Mouse (Mus musculus) midbrain, postnatal 0 days (tissue): ENCODE data around the gene Vapb. TPM values are rescaled to one million over a fixed set of nuclear protein-coding genes. Genes with fewer than 3 reads are reported as not detected.
A peak's percentile ranks its signal among the peaks of the same experiment; 100 is the strongest.

Experiments used
- ATAC-seq: fragments of 200-750 bp; cut with Nextera tagmentation; 2 replicates; pipeline ENCODE4 v1.8.0; 2017; ENCODE audit warnings: moderate number of reproducible peaks, mild to moderate bottlenecking, moderate TSS enrichment, moderate library complexity; ENCODE audit not compliant: low FRiP score
- DNase-seq: peaks from one replicate; pipeline ENCODE4 v3.0.0-alpha.2; 2015; ENCODE audit warnings: low spot score
- H3K27ac ChIP-seq: fragments of 300-500 bp; sonication (generic); 2 replicates; pipeline ENCODE4 v1.5.1; 2014; ENCODE audit warnings: low read depth, mild to moderate bottlenecking, low read length, mixed read lengths
- H3K27me3 ChIP-seq: fragments of 300-500 bp; sonication (generic); 2 replicates; pipeline ENCODE4 v1.6.1; 2014; ENCODE audit warnings: low read length, control low read depth, mixed read lengths; ENCODE audit not compliant: insufficient read depth
- H3K36me3 ChIP-seq: fragments of 300-500 bp; sonication (generic); 2 replicates; pipeline ENCODE4 v1.6.1; 2014; ENCODE audit warnings: low read length, control low read depth, mixed read lengths; ENCODE audit not compliant: insufficient read depth
- H3K4me1 ChIP-seq: fragments of 300-500 bp; sonication (generic); 2 replicates; pipeline ENCODE4 v1.6.1; 2014; ENCODE audit warnings: mild to moderate bottlenecking, control low read depth, antibody characterized with exemption, low read length, mixed read lengths; ENCODE audit not compliant: insufficient read depth
- H3K4me2 ChIP-seq: fragments of 300-500 bp; sonication (generic); 2 replicates; pipeline ENCODE4 v1.6.1; 2014; ENCODE audit warnings: low read depth, mild to moderate bottlenecking, low read length, mixed read lengths; ENCODE audit not compliant: poor library complexity, severe bottlenecking
- H3K4me3 ChIP-seq: fragments of 300-500 bp; sonication (generic); 2 replicates; pipeline ENCODE4 v1.5.1; 2014; ENCODE audit warnings: low read depth, mild to moderate bottlenecking, low read length, moderate library complexity
- H3K9ac ChIP-seq: fragments of 300-500 bp; sonication (generic); replicated peaks from 2 replicates; pipeline ENCODE4 v1.6.1; 2014; ENCODE audit warnings: mild to moderate bottlenecking, low read length, moderate library complexity, mixed read lengths; ENCODE audit not compliant: poor library complexity, severe bottlenecking
- H3K9me3 ChIP-seq: fragments of 300-500 bp; sonication (generic); 2 replicates; pipeline ENCODE4 v1.6.1; 2016; ENCODE audit warnings: low read length, control low read depth
- CTCF ChIP-seq: IDR thresholded peaks from 2 replicates; pipeline ENCODE4 v1.5.1; 2016; ENCODE audit warnings: antibody characterized with exemption, mild to moderate bottlenecking
- WGBS: fragments of 180-500 bp; shearing (Covaris S2); extraction: QIAGEN DNeasy Blood & Tissue Kit; methylation state at CpG from one replicate; pipeline ENCODE4 v1.1.7; 2014; 5-methylcytosine and 5-hydroxymethylcytosine counted together
- microRNA-seq: library from miRNA; unstranded; fragments of <30 nt; microRNA quantifications from one replicate; pipeline ENCODE4, GENCODE M21; 2016; ENCODE audit warnings: borderline number of aligned reads
- polyA plus RNA-seq: library from polyadenylated mRNA; unstranded; fragments of >200 nt; fragmentation: Nextera tagmentation; extraction: Ambion mirVana; gene quantifications from 2 replicates; pipeline ENCODE4 v1.2.1, GENCODE M21; 2015
- total RNA-seq: library from RNA; depleted of rRNA; stranded (reverse); fragments of >200 nt; gene quantifications from 2 replicates; pipeline ENCODE4 v1.2.3, GENCODE M21; 2014; rRNA removed

Vapb gene
- total and polyA plus RNA-seq, 2 experiments from 2014 or later = 11.5 to 36.3 TPM

DNA sequence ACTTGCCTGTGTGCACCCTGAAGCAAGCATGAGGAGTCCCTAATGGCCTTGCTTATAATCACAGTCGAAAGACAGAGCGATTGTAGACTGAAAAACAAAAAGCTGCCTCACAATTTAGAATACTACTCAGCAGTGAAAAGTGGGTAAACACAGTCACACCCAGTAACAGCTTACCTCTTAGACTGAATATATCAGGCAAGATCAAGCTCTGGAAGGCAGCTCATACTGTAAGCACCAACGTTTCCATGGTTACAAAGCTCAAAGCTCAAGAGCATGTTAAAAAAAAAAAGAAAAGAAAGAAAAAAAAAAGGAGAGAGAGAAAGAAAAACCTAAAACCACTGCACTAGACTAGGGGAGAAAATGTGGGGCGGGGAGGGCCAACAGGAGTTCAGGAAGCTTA is 89.0 kb downstream of the Vapb start:
- Histone ChIP-seq H3K4me2 (no peak overlapping the region), H3K27me3 (no peaks in the 10 kb centered on the region), H3K36me3 (no peaks in the 10 kb centered on the region), H3K4me1 (no peaks in the 10 kb centered on the region), H3K9ac (no peak overlapping the region), H3K27ac (no peak overlapping the region), H3K4me3 (no peak overlapping the region), H3K9me3 (no peaks in the 10 kb centered on the region)
- TF ChIP-seq CTCF = no peak
- ATAC-seq = no peak
- 83% methylated on average over 4 of the region's 4 CpGs for WGBS
- peak; percentile 15 for DNase-seq

DNA sequence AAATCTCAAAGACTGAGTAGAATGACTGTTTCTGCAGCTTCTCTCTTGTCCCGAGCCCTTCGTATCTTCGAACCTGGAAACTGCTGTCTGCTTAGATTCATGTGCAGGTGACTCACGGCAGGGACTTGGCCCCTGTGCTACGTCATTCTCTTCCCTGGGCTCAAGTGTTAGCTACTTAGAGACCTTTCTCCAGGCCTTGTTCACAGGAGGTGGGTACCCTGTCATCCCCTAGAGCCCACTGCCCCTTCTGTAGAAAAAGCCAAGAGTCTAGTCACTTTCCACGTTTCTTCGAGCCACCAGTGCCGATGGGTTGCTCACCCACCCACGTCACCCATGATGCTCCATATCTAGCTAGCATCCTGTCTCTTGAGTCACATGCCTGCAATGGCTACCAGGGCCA is 89.9 kb downstream of the Vapb start:
- Histone ChIP-seq H3K4me3 (no peak overlapping the region), H3K27ac (no peak overlapping the region), H3K36me3 (no peaks in the 10 kb centered on the region), H3K4me1 (no peaks in the 10 kb centered on the region), H3K9ac (no peak overlapping the region), H3K4me2 (no peak overlapping the region), H3K27me3 (no peaks in the 10 kb centered on the region), H3K9me3 (no peaks in the 10 kb centered on the region)
- TF ChIP-seq CTCF = no peak
- WGBS = 90% methylated on average over 9 of the region's 9 CpGs
- no peak for ATAC-seq
- no peak for DNase-seq

DNA sequence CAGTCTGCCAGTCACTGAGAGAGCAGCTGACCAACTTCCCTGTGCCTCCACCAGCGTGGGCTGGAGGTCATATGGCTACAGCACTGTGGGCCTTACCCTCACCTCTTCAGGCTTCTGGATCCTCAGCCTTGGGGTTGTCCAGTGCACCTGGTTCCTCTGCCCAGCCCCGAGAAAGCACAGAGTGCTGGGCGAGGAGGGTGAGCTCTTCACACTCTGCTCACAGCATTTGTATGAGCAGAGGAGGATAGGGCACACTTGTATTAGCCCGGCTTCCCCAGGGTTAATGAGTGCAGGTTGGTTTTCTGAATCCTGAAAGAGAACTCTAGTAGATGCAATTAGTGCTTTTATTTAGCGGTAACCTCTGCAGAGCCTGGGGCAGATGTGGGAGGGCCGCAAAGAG is 90.8 kb downstream of the Vapb start:
- 85% methylated on average over 6 of the region's 6 CpGs for WGBS
- ATAC-seq = no peak

DNA sequence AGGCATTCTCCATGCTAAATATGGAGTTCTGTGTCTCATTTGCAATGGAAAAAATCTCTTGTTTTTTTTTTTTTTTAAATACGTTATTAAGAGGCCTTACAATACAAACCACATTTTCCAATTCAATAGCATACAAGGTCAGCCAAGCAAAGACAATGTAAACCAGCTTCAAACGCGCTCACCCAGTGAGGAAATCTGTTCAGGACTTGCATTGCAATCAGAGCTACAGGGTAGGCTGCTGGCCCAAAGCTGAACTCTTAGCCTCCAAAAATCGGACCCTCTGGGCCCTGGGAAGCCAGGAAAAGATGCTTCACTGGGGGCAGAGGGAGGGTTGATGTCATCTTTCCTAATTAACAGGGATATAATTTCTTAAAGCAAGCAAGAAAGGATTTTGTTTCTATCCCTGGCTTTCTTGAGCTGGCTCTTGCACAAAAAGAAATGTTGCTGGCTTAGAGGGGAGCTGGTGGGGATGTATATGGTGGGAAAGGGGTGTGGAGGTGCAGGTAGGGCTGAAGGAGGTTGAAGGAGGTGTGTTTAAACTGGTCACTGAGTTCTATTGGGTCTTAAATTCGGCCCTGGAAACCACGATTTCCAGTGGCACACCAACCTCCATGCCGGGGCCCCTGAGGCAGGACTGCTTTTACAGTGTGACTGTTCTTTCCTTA is 95.6 kb downstream of the Vapb start:
- DNase-seq = no peak
- Histone ChIP-seq H3K27me3 (no peaks in the 10 kb centered on the region), H3K4me3 (no peak overlapping the region), H3K4me1 (no peaks in the 10 kb centered on the region), H3K36me3 (no peaks in the 10 kb centered on the region), H3K9me3 (no peaks in the 10 kb centered on the region), H3K4me2 (no peak overlapping the region), H3K9ac (no peak overlapping the region), H3K27ac (no peak overlapping the region)
- no peak for TF ChIP-seq CTCF
- ATAC-seq = no peak
- 69% methylated on average over 7 of the region's 7 CpGs for WGBS

More for the DNA sequence above, 90.8 kb downstream of the Vapb start:
- Histone ChIP-seq H3K4me2 (no peak overlapping the region), H3K27ac (no peak overlapping the region), H3K4me3 (no peak overlapping the region), H3K36me3 (no peaks in the 10 kb centered on the region), H3K9me3 (no peaks in the 10 kb centered on the region), H3K27me3 (no peaks in the 10 kb centered on the region), H3K9ac (no peak overlapping the region), H3K4me1 (no peaks in the 10 kb centered on the region)
- no peak for DNase-seq
- TF ChIP-seq CTCF = no peak

Small RNA genes lying within 50 kb of the gene (microRNA-seq; reads per million reads assigned to microRNA genes)
- not detected for gene Mir6340

Other genes starting within 250 kb of the Vapb start
- gene 1700021F07Rik, start 214.9 kb upstream of the Vapb start, total RNA-seq = not detected in 2 replicates
- not detected in 2 replicates for gene 1700021F07Rik, start 214.9 kb upstream of the Vapb start, polyA plus RNA-seq
- not detected in 2 replicates for gene Ankrd60, start 159.1 kb upstream of the Vapb start, total RNA-seq
- not detected in 2 replicates for gene Ankrd60, start 159.1 kb upstream of the Vapb start, polyA plus RNA-seq
- gene Rab22a, start 77.8 kb upstream of the Vapb start, total RNA-seq = 22.4 and 23.7 TPM in 2 replicates
- gene Rab22a, start 77.8 kb upstream of the Vapb start, polyA plus RNA-seq = 31.2 and 34.7 TPM in 2 replicates
- not detected in 2 replicates for gene 1700010B08Rik, start 18.1 kb upstream of the Vapb start, total RNA-seq
- not detected in 2 replicates for gene 1700010B08Rik, start 18.1 kb upstream of the Vapb start, polyA plus RNA-seq